Comparison of ENCODE assay signal across 10 mouse cellular contexts in genomic region chr6:93223610-93224550, GRCm38 (mm10).
DNase-seq lines count a peak whose midpoint lies in the region; ATAC-seq and TF ChIP-seq lines count a peak whose summit lies in the region.
"Had no signal": no experiment of that assay in that cellular context is flagged by ENCODE, and none has a peak within 500 bp of the region (broad histone marks: within the 10 kb centered on the region; RNA-seq: fewer than 3 reads in every experiment).

No protein-coding gene starts in this region.

- DNase-seq in NIH3T3 (ENCODE audit: low read depth) = peak; percentile 18
- peak; percentile 93 for DNase-seq in brain, embryonic 14.5 days (ENCODE audit: low read depth)
- peak; percentile 67 for DNase-seq in lung, postnatal 25 days (ENCODE audit: low spot score)
- DNase-seq in testis, postnatal 10 days (ENCODE audit: low spot score) = peak; percentile 46
- no peak for DNase-seq in layer of hippocampus, adult 9-10 months (ENCODE audit: low spot score)
- DNase-seq in urinary bladder, adult 18-20 months (ENCODE audit: low spot score in 2 of 2) = no peak
- DNase-seq in liver, postnatal 0 days = no peak

- 22% methylated on average over 8 of the region's 8 CpGs for WGBS in hindbrain, embryonic 16.5 days
- 51% methylated on average over 8 of the region's 8 CpGs for WGBS in liver, postnatal 0 days (ENCODE audit: insufficient replicate concordance)

- no peaks in the 10 kb centered on the region for H3K27me3 ChIP-seq in hindbrain, embryonic 16.5 days (replicated peaks; ENCODE audit: control insufficient read depth, insufficient read depth, low read length)
- H3K27me3 ChIP-seq in liver, postnatal 0 days (ENCODE audit: insufficient read depth, low read length) = no peaks in the 10 kb centered on the region
- H3K27me3 ChIP-seq: heart, embryonic 13.5 days; Patski had no signal

- H3K27ac ChIP-seq in hindbrain, embryonic 16.5 days (ENCODE audit: low read depth, low read length) = peak overlapping the region; percentile 48; the same call in 1 of the 2 replicates
- H3K27ac ChIP-seq in liver, postnatal 0 days (ENCODE audit: low read depth) = no peak overlapping the region
- H3K27ac ChIP-seq: heart, embryonic 13.5 days had no signal

- no peak for TF ChIP-seq POLR2A in brain, embryonic 14.5 days (IDR thresholded peaks at IDR 0.05; ENCODE audit: borderline replicate concordance, extremely low read depth, insufficient read depth, insufficient read length, poor library complexity, severe bottlenecking)

- H3K9me3 ChIP-seq in hindbrain, embryonic 16.5 days (ENCODE audit: control insufficient read depth, low read length) = no peaks in the 10 kb centered on the region
- no peaks in the 10 kb centered on the region for H3K9me3 ChIP-seq in liver, postnatal 0 days (ENCODE audit: low read length)
- H3K9me3 ChIP-seq: heart, embryonic 13.5 days had no signal

- peak; percentile 95 for ATAC-seq in hindbrain, embryonic 16.5 days
- ATAC-seq in liver, postnatal 0 days = no peak
- ATAC-seq: Patski had no signal

- no peak for TF ChIP-seq EP300 in liver, postnatal 0 days (IDR thresholded peaks at IDR 0.05; ENCODE audit: low read depth)

- H3K4me1 ChIP-seq in hindbrain, embryonic 16.5 days (ENCODE audit: control insufficient read depth, insufficient read depth, low read depth, low read length) = peaks cover 9% of the 10 kb centered on the region
- no peaks in the 10 kb centered on the region for H3K4me1 ChIP-seq in liver, postnatal 0 days (ENCODE audit: insufficient read depth)

- no peak overlapping the region for H3K4me2 ChIP-seq in hindbrain, embryonic 16.5 days (ENCODE audit: low read length)
- H3K4me2 ChIP-seq in liver, postnatal 0 days (ENCODE audit: low read depth, low read length) = no peak overlapping the region
- H3K4me2 ChIP-seq: heart, embryonic 13.5 days had no signal

- H3K4me3 ChIP-seq in hindbrain, embryonic 16.5 days (ENCODE audit: low read length) = no peak overlapping the region
- H3K4me3 ChIP-seq in liver, postnatal 0 days (ENCODE audit: low read depth, low read length) = no peak overlapping the region
- H3K4me3 ChIP-seq: heart, embryonic 13.5 days had no signal

- H3K36me3 ChIP-seq in hindbrain, embryonic 16.5 days (ENCODE audit: control insufficient read depth, insufficient read depth, low read length) = no peaks in the 10 kb centered on the region
- H3K36me3 ChIP-seq in liver, postnatal 0 days (replicated peaks; ENCODE audit: insufficient read depth, low read length) = no peaks in the 10 kb centered on the region
- H3K36me3 ChIP-seq: heart, embryonic 13.5 days had no signal

- no peak overlapping the region for H3K9ac ChIP-seq in hindbrain, embryonic 16.5 days (ENCODE audit: low read depth, low read length)
- no peak overlapping the region for H3K9ac ChIP-seq in liver, postnatal 0 days (replicated peaks)
- H3K9ac ChIP-seq: heart, embryonic 13.5 days had no signal

- no peak for TF ChIP-seq CTCF in brain, embryonic 14.5 days (IDR thresholded peaks at IDR 0.05; ENCODE audit: borderline replicate concordance, extremely low read depth, insufficient read depth, insufficient read length)
- no peak for TF ChIP-seq CTCF in liver, postnatal 0 days (IDR thresholded peaks at IDR 0.05; ENCODE audit: low read depth)

Comparison
In these comparisons a context has a peak if more than half of its experiments do, and no peak if none do; other contexts are left out.
1. DNase-seq: peak in NIH3T3 (single experiment), brain, embryonic 14.5 days (single experiment), lung, postnatal 25 days (single experiment) and testis, postnatal 10 days (single experiment); none in layer of hippocampus, adult 9-10 months (single experiment), urinary bladder, adult 18-20 months (0 of 2) and liver, postnatal 0 days (single experiment).